Mouse (Mus musculus) left cerebral cortex, adult 2 months (tissue): ENCODE measurements around the gene Ddx51. TPM values are rescaled to one million over a fixed set of nuclear protein-coding genes. Genes with fewer than 3 reads are reported as not detected.

Experiments
- DNase-seq, 2 experiments: peaks; one replicate each; pipeline ENCODE4 v3.0.0; 2021 to 2022; ENCODE audit warnings: low spot score in 2 of 2, mixed read lengths in 1 of 2; ENCODE audit errors: extremely low spot score in 1 of 2
- H3K27ac ChIP-seq: fragments of 200-600 bp; 2 replicates; pipeline ENCODE4 v1.8.1; 2022
- H3K4me3 ChIP-seq: fragments of 200-600 bp; 2 replicates; pipeline ENCODE4 v1.8.1; 2022
- CTCF ChIP-seq: fragments of 200-600 bp; IDR thresholded peaks from 2 replicates; pipeline ENCODE4 v1.8.1; 2022; ENCODE audit warnings: antibody characterized with exemption, mild to moderate bottlenecking, moderate library complexity
- intact Hi-C: fragments of 180-260 bp; cut with DNase I; formaldehyde crosslinking; loops from one replicate; pipeline ENCODE4 v1.15.1; 2025
- total RNA-seq, 2 experiments: library from RNA; stranded (reverse); gene quantifications; 2 replicates each; pipeline ENCODE4 v1.2.3; 2021

Ddx51 gene
- total RNA-seq, 2 experiments from 2014 or later: 30.4 to 31.6 TPM

DNA sequence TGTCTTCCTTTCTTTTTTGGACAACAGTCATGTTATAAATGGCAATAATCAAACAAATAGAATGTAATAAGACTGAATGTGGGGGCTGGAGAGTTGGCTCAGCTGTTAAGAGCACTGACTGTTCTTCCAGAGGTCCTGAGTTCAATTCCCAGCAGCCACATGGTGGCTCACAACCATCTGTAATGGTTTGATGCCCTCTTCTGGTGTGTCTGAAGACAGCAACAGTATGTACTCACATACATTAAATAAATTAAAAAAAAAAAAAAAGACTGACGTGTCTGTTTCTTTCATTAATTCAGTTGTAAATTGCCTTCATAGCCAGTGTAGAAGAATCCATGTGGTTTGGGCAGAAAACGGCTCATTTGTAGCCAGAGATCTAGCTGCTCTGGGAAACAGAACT lies 28.9 kb upstream of the Ddx51 start:
- intact Hi-C loops: no loop called here

DNA sequence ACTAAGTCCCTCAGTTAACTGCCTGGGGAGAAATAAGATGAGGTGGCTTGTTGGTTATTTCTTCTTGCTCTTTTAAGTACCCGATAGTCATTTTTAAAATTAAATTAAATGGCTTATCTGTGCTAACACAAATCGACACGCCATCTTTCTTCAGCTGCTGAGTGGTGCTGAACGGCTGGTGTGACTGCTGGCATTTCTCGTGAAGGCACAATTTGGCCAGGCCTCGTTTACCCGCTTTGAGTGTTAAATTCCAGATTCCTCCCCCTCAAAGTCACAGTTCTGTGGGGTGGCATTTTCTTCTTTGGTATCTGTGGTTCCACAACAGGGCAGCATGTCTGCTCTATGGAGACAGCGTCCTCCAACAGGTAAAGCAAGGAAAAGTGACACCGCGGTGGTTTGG lies 25.9 kb upstream of the Ddx51 start:
- Histone ChIP-seq H3K4me3 (no peak overlapping the region), H3K27ac (no peak overlapping the region)
- no peak for TF ChIP-seq CTCF
- DNase-seq: no peak
- intact Hi-C loops: no loop called here

More for the DNA sequence above, 28.9 kb upstream of the Ddx51 start:
- Histone ChIP-seq H3K4me3 (no peak overlapping the region), H3K27ac (no peak overlapping the region)
- DNase-seq: no peak
- TF ChIP-seq CTCF: peak; percentile 20

DNA sequence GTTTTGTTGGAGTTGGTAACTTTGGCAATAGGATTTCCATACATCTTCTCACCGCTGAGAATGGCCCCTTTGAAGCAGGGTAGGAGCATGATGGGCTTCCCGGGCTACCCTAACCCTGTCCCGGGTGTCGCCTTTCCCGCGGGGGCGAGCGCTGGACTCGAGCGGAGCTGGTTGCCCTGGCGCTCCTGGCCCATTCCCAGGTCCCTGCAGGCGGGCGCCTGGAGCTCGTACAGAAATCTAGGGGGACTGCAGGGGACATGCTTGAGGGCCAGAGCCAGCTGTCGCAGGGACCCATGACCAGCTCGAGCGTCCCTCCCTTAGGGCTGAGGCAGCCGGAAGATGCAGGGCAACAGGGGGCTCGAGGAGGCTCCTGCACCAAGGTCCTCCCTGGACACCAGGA lies 25.1 kb upstream of the Ddx51 start:
- no peak for DNase-seq
- no peak for TF ChIP-seq CTCF
- intact Hi-C loops: no loop called here

DNA sequence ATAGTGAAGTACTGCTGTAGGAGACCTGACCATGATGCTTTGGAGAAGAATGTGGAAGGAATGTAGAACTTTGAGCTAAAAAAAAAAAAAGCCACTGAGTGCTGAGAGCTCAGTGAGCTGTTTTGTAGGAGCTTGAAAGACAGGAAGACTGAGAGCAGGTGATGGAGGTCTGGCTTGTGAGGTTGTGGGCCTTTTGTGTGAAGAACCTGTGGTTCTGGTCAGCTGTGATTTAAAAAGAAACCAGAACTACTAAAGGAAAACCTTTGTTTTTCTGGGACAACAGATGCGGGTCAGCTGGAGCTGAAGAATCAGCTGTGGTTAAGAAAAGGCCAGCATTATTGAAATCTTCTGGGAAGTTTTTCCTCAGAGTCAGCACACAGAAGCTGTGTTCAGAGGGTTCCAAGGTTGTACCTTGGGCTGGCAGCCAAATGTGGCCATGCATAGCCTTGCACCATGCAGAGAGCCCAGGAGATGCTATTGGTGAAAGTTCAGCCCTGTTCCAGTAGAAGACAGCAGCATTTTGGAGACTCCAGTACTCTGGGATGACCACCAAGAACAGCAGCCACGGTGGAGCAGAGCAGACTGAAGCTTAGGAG lies 23.6 kb upstream of the Ddx51 start:
- TF ChIP-seq CTCF: no peak
- DNase-seq: no peak
- intact Hi-C loops: no loop called here
- Histone ChIP-seq H3K27ac (no peak overlapping the region), H3K4me3 (no peak overlapping the region)

More for the DNA sequence above, 25.1 kb upstream of the Ddx51 start:
- Histone ChIP-seq H3K4me3 (no peak overlapping the region), H3K27ac (no peak overlapping the region)

DNA sequence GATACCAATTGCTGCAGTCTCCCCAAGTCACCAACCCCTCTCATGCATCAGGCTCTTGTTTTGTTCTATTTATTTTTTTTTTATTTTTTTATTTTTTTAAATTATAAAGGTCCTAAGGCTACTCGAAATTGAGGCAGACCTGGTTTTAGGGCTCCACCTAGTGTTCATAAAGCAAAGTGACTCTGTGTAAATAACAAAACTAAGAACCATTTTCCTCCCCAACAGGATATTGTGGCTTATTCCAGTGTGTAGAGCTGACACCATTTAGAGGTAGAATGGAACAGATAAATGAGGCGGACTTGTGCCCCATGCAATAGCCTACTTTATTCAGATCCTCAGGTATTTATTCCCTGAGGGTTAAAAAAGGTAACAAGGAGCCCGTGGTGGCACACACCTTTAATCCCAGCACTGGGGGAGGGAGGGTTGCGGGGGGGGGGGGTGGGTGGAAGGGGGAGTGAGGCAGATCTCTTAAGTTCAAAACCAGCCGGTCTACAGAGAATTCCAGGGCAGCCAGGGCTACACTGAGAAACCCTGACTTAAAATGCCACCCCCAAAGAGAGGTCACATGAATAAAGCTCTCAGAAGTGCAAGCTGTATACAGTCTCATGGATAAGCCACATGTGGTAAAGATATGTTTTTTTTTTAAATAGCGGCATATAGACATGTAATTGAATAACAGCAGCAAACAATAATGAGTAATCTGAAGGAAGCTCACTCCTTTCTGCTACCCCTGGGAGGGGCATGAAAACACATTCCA lies 17.1 kb upstream of the Ddx51 start:
- TF ChIP-seq CTCF: peak; percentile 80
- intact Hi-C loops: loop anchor here (1.0 to 5.0 kb wide), 3 partner anchors 89 to 279 kb away; no protein-coding TSS in a partner anchor
- DNase-seq: no peak
- no peak overlapping the region for H3K27ac ChIP-seq
- H3K4me3 ChIP-seq: no peak overlapping the region

DNA sequence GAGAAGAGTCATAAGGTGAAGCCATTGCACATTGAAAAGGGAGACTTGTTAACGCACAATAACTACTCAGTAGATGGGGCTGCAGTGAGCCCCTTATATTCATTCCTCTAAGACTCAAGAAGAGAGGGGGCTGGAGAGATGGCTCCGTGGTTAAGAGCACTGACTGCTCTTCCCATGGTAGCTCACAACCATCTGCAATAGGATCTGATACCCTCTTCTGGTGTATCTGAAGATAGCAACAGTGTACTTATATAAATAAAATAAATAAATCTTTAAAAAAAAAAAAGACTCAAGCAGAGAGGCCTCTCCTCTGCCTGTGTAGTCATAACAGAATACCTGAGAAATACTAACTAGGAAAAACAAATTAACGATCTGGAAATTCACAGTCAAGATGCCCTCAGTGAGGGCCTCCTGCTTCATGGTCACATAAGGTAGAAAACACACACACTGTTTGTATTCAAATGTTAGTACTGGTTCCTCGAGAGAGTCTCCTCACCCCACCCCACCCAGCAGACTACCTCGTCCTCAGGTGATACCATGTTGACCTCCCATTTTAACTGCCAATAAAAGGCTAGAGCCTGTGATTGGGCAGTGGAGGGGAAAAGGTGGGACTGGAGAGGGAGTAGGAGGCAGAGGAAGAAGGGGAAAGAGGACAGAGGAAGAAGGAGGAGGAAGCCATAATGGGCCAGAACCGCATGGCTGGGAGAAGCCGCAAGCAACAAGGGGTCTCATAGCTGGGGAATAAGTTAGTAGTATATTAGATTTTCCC lies 14.8 kb upstream of the Ddx51 start:
- no peak for DNase-seq
- no peak overlapping the region for H3K27ac ChIP-seq
- no peak overlapping the region for H3K4me3 ChIP-seq
- intact Hi-C loops: loop anchor here (5.0 kb wide), 1 partner anchor 91 kb away; no protein-coding TSS in a partner anchor
- TF ChIP-seq CTCF: peak; percentile 14; the same call in 1 of the 2 replicates

DNA sequence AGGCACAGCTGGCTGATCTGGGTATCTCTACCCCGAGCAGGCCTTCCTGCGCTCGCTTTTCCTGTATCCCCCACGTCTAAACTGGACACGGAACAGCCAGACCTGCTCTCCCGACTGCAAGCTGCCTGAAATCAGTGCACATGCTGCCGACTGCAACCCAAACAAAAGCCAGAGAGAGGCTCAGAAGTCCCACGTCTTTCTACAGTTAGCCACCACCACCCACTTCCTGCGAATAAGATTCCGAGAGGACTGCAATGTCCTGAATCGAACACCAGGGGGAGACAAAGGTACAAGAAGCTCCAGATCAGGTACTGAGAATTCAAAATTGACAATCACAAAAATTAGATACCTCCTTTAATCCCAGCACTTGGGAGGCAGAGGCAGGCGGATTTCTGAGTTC lies 13.8 kb upstream of the Ddx51 start:
- DNase-seq: peak; percentile 70 to 78
- intact Hi-C loops: loop anchor here (5.0 kb wide), 1 partner anchor 92 kb away; no protein-coding TSS in a partner anchor
- TF ChIP-seq CTCF: peak; percentile 91
- no peak overlapping the region for H3K27ac ChIP-seq
- H3K4me3 ChIP-seq: no peak overlapping the region; the same call in 1 of the 2 replicates

DNA sequence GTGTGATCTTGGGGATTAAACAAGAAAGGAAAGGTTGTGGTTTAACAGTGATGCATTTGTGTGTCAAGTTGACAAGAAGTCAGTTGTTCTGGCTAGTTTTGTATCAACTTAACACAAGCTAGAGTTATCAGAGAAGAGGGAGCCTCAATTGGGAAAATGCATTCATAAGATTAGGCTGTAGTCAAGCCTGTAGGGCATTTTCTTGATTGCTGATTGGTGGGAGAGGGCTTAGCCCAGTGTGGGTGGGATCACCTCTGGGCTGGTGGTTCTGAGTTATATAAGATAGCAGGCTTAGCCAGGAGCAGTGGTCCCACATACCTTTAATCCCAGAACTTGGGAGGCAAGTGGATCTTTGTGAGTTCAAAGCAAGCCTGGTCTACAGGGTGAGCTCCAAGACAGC lies 6.9 kb upstream of the Ddx51 start:
- no peak overlapping the region for H3K4me3 ChIP-seq
- H3K27ac ChIP-seq: no peak overlapping the region
- intact Hi-C loops: loop anchor here (10.0 kb wide), 1 partner anchor 618 kb away; no protein-coding TSS in a partner anchor
- TF ChIP-seq CTCF: no peak
- no peak for DNase-seq

DNA sequence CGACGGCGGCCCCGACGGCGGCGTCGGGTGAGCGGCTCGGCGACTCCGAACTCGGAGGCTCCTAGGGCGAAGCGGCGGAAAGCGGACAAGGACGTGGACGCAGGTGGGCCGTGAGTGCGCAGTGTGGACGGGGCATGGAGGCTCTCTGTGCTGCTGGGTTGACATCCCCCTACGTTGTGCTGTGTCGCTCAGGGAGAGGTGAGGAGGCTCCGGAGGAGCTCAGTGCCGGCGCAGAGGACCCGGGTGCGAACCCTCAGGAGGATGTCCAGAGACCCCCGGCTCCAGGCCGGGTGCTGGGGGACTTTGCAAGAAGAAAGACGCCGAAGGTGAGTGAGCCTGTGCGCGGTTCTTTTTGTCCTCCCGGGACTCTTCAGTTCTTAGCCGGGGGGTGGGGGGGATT lies 435 bp downstream of the Ddx51 start:
- no peak for TF ChIP-seq CTCF
- Histone ChIP-seq H3K27ac (peak overlapping the region; percentile 80), H3K4me3 (peak overlapping the region; percentile 98)
- DNase-seq: no peak
- intact Hi-C loops: no loop called here

DNA sequence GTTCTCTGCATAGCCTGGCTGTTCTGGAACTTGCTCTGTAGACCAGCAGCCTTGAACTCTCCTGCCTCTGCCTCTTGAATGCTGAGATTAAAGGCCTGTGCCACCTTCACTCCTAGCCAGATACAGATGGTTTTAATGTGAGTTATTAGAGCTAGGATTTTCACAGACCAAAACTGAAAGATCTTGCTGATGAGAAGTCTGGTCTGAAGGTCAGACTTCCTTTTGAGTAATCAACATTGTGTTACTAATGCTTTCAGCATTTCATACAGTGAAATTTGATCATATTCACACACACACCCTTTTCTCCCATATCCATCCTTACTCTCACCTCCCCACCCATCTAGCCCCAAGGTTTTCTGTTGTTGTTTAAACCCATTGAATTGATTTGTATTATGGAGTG lies 6.4 kb downstream of the Ddx51 start:
- TF ChIP-seq CTCF: no peak
- Histone ChIP-seq H3K4me3 (no peak overlapping the region), H3K27ac (no peak overlapping the region)
- no peak for DNase-seq
- intact Hi-C loops: no loop called here

DNA sequence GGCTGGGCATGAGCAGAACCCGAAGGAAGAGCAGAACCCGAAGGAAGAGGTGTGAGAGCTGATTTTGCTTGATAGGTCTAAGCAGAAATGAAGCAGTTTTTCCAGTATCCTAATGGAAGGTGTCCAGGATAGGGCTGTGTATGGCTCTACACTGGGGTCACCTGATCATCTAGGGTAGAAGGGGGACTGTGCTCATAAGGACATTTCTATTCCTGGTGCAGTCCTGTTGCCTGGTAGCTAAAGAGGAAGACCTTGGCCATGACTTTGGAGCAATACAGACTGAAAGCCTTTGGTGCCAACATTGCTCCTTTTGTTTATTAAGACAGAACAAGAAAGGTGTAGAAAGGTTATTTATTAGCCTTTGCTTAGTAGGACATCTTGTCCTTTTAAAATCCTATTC lies 10.8 kb downstream of the Ddx51 start:
- no peak for DNase-seq
- TF ChIP-seq CTCF: no peak
- intact Hi-C loops: no loop called here
- H3K4me3 ChIP-seq: no peak overlapping the region
- H3K27ac ChIP-seq: no peak overlapping the region

DNA sequence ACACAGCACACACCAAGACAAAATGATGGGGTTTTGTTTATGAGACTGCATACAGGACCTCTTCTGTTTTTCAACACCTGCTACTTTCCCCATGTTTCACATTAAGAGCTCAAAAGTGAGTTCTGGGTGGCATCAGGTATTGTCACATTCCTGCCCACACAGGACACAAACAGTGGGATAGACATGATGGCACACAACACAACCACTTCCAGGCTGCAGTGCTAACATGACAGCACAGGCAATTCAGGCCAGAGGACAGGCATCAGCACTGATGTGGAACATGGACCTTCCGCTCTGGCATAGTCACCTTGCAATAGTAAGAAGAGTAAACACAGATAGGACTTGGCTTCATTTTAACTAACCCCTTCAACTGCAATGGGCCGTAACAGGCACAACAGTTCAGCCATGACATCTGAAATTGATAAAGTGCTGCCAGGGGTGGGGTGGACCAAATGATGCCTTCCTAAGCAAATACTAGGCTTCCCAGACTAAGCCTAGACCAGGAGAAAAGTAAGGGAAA lies 11.6 kb downstream of the Ddx51 start:
- no peak for DNase-seq
- no peak for TF ChIP-seq CTCF
- intact Hi-C loops: no loop called here
- no peak overlapping the region for H3K27ac ChIP-seq
- H3K4me3 ChIP-seq: no peak overlapping the region
